Mouse (Mus musculus) small intestine, adult 2 months (tissue): ENCODE data around the gene Spats2l.

ENCODE experiments used
- CTCF ChIP-seq: fragments of 200-500 bp; IDR thresholded peaks from 2 replicates; pipeline ENCODE4 v1.5.1; 2012; ENCODE audit warnings: low read depth, mild to moderate bottlenecking, control low read depth, inconsistent platforms, low read length, moderate library complexity, mixed read lengths; ENCODE audit not compliant: insufficient replicate concordance, insufficient read length; ENCODE audit errors: extremely low read depth
- POLR2A ChIP-seq: fragments of 200-500 bp; IDR thresholded peaks from 2 replicates; pipeline ENCODE4 v1.6.1; 2012; ENCODE audit warnings: low read depth, mild to moderate bottlenecking, control low read depth, inconsistent platforms, low read length, moderate library complexity

- TF ChIP-seq POLR2A = no peak
- TF ChIP-seq CTCF = no peak
Measured at GRCm38 (mm10) chr1:57872006-57872405, 98.0 kb downstream of the Spats2l start.
